Mouse (Mus musculus) c-Kit-positive CD71-positive TER-119-positive erythroid progenitor cells, embryonic 14.5 days (primary cell): ENCODE data around the gene Gm21637.
"Not testable (repeated sequence)": the region's sequence is repeated elsewhere in the genome, so short reads cannot be mapped to it uniquely, and the experiment has no call there.

Experiments used
- DNase-seq: peaks from one replicate; pipeline ENCODE4 v3.0.0-alpha.2; 2013; ENCODE audit warnings: low spot score

Gm21637 gene

GRCm38 (mm10) chrX:31961744-31962143, at the start of gene Gm21637:
TSS of gene Gm21637 (plus strand) at chrX:31962044.
- DNase-seq = not testable (repeated sequence)
